Mouse (Mus musculus): ENCODE measurements at regions not wholly inside any gene's neighbourhood (a gene's known extent, or its start where the extent isn't known, plus 50 kb on each side); places are given as distances from the start of the nearest gene placed in this dataset.

- DNase-seq, result no peak
These were observed 95.9 kb upstream of the 1700066M21Rik start for GRCm38 (mm10) chr1:57281549-57281948.

GRCm38 (mm10) chr1:57296186-57296585 is 81.2 kb upstream of the 1700066M21Rik start:
- DNase-seq, result no peak

- DNase-seq, result no peak
These were observed 78.9 kb upstream of the 1700066M21Rik start for GRCm38 (mm10) chr1:57298557-57298956.

- DNase-seq, result no peak
These were observed 76.0 kb upstream of the 1700066M21Rik start for GRCm38 (mm10) chr1:57301260-57301979.

- no peak for DNase-seq
These were observed 75.5 kb upstream of the 1700066M21Rik start for GRCm38 (mm10) chr1:57301980-57302331.

DNA sequence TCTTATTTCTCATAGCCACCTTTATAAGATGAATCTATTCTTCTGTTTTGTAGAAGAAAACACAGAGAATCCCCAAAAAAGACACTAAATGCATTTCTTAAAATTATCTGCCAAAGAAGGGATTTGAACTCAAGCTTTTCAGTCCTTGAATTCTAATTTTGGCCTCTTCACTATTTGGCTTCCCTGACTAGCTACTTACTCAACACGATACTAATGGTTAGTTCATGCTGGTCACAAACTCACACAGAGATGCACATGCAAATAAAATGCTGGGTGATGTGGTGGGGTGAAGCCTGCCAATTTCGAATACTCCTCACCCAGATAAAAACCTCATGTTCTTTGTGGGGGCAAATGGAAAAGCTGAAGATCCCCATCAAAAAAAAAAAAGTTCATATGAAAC is 72.7 kb upstream of the 1700066M21Rik start:
- no peak for DNase-seq

GRCm38 (mm10) chr1:57322535-57322934 is 54.9 kb upstream of the 1700066M21Rik start:
- no peak for DNase-seq

DNA sequence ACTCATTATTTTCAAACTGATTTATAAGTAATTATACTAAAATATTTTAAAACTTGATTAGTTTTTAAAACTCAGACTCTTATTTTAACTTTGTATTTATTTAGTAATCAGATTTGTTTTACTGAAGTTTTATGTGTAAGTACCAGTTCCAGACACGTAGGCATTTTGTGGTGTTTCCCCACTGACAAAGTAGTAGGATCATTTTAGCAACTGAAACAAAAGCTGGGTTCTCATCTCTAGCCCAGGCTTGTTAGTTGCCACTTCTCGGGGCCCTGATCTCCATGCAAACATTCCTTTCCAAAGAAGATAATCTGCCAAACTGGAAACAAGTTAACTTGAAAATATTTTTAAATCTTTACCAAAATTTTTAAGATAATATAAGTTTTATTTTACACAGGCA is 54.3 kb upstream of the 1700066M21Rik start:
- DNase-seq, result no peak

DNA sequence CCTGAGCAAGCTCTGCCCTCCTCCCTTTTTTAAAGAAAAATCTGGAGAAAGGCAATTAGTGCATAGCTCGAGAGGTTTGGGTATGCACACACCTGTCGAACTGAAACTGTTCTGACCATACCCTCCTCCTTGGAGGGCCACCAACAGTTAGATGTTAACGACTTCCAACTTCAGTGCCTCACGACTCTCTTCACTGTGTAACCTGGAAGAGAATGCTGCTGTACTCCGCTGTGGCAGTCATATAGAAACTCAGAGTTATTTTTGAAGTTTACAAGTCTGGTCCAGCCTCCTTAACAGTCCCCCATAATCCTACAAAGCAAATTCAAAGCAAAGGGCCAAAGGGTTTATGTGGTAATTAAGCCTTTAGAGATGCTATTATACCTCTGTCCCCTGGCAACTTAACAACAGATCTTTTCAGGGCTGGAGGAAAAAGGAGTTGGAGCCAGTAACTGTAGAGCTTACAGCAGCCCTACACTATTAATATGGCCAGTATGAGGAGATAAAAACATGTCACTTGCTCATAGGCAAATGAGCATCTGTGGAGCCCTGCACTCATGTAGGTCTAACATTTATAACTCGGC is 51.7 kb upstream of the 1700066M21Rik start:
- DNase-seq, result no peak

Data from gastrocnemius, postnatal 25 days (tissue).